Mouse (Mus musculus) midbrain, embryonic 16.5 days (tissue): ENCODE measurements at regions not wholly inside any gene's neighbourhood (a gene's known extent, or its start where the extent isn't known, plus 50 kb on each side); places are given as distances from the start of the nearest gene placed in this dataset.

Experiments used
- ATAC-seq: fragments of 200-750 bp; cut with Nextera tagmentation; 2 replicates; pipeline ENCODE4 v1.8.0; 2017; ENCODE audit warnings: moderate TSS enrichment
- H3K27ac ChIP-seq: fragments of 300-500 bp; sonication (generic); 2 replicates; pipeline ENCODE4 v1.5.1; 2014; ENCODE audit warnings: mild to moderate bottlenecking, low read length, mixed read lengths
- H3K27me3 ChIP-seq: fragments of 300-500 bp; sonication (generic); 2 replicates; pipeline ENCODE4 v1.6.1; 2014; ENCODE audit warnings: low read depth, low read length, mixed read lengths; ENCODE audit not compliant: control insufficient read depth, insufficient read depth
- H3K36me3 ChIP-seq: fragments of 300-500 bp; sonication (generic); 2 replicates; pipeline ENCODE4 v1.6.1; 2014; ENCODE audit warnings: mild to moderate bottlenecking, low read length, moderate library complexity, mixed read lengths; ENCODE audit not compliant: control insufficient read depth, insufficient read depth
- H3K4me1 ChIP-seq: fragments of 300-500 bp; sonication (generic); 2 replicates; pipeline ENCODE4 v1.6.1; 2014; ENCODE audit warnings: mild to moderate bottlenecking, low read length, mixed read lengths; ENCODE audit not compliant: control insufficient read depth, insufficient read depth
- H3K4me2 ChIP-seq: fragments of 300-500 bp; sonication (generic); 2 replicates; pipeline ENCODE4 v1.6.1; 2014; ENCODE audit warnings: mild to moderate bottlenecking, low read length, mixed read lengths
- H3K4me3 ChIP-seq: fragments of 300-500 bp; sonication (generic); 2 replicates; pipeline ENCODE4 v1.5.1; 2014; ENCODE audit warnings: low read depth, mild to moderate bottlenecking, low read length, moderate library complexity, mixed read lengths
- H3K9ac ChIP-seq: fragments of 300-500 bp; sonication (generic); 2 replicates; pipeline ENCODE4 v1.6.1; 2014; ENCODE audit warnings: low read depth, low read length, mixed read lengths
- H3K9me3 ChIP-seq: fragments of 300-500 bp; sonication (generic); replicated peaks from 2 replicates; pipeline ENCODE4 v1.6.1; 2014; ENCODE audit warnings: mild to moderate bottlenecking, low read length, mixed read lengths; ENCODE audit not compliant: control insufficient read depth, poor library complexity, severe bottlenecking
- WGBS: fragments of 180-500 bp; shearing (Covaris S2); extraction: QIAGEN DNeasy Blood & Tissue Kit; methylation state at CpG from one replicate; pipeline ENCODE4 v1.1.7; 2014; 5-methylcytosine and 5-hydroxymethylcytosine counted together

DNA sequence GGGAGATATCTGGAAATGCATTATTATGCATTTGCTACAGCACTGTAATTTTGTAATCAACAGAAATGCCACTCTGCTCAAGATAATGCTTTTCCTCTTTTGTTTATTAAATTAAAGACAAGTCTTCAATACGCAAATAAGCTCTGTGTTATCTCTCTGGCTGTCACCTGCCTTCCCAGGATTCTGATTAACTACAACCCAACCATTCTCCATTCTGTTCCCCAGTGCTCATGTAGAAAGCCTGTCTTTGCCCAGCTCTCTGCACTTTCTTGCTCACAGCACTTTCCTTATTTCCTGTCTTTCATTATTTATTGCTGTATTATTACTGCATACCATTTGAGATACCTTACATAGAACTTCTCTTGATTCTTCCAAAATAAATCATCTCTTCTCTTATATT, 525.6 kb downstream of the Cd109 start:
- Histone ChIP-seq H3K9ac (no peak overlapping the region), H3K4me3 (no peak overlapping the region), H3K27me3 (no peaks in the 10 kb centered on the region), H3K27ac (no peak overlapping the region), H3K36me3 (no peaks in the 10 kb centered on the region), H3K9me3 (no peaks in the 10 kb centered on the region), H3K4me2 (no peak overlapping the region), H3K4me1 (no peaks in the 10 kb centered on the region)
- no peak for ATAC-seq
- 76% methylated on average over 1 of the region's 1 CpGs for WGBS

DNA sequence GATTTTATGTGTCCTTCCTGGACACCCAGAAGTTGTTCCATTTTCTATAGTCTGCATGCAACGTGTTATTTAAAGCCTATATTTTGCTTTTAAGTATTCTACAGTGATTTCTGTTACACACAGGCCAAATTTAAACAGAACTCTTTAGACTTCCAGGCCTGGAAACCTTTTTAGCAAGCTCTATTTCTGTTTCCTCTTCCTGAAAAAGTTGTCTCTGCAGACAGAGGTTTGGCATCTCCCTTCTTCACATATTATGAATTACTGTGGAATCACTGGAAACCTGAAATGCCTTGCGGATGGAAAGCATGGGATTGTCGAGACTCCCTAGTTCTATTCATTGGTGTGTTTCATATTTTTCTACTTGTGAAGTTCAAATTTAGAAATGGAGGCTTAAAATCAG, 530.7 kb downstream of the Cd109 start:
- Histone ChIP-seq H3K27me3 (no peaks in the 10 kb centered on the region), H3K4me3 (no peak overlapping the region), H3K4me1 (no peaks in the 10 kb centered on the region), H3K9me3 (no peaks in the 10 kb centered on the region), H3K4me2 (no peak overlapping the region), H3K36me3 (no peaks in the 10 kb centered on the region), H3K27ac (no peak overlapping the region), H3K9ac (no peak overlapping the region)
- ATAC-seq: no peak
- 79% methylated on average over 3 of the region's 3 CpGs for WGBS

DNA sequence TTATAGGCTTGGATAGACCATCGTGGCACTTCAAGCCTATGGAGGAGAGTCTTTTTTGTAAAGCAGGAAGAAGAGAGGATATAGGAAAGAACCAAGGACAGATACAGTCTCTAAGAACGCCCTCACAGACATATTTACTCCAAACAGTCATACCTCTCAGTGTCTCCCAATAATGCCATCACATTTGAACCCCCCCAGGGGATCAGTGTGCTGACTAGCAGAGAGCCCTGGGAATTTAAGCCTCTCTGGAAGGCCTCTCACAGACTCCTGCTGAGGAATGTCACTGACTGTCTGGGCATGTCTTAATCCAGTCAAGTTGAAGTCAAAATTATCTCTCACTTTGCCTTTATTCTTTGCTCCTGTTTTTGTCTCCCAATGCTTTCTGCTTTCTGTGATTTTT, 550.2 kb downstream of the Cd109 start:
- H3K4me2 ChIP-seq: no peak overlapping the region
- no peak for ATAC-seq
- H3K9ac ChIP-seq: no peak overlapping the region
- H3K27ac ChIP-seq: no peak overlapping the region
- WGBS: 58% methylated on average over 2 of the region's 2 CpGs
- H3K4me3 ChIP-seq: no peak overlapping the region
- no peaks in the 10 kb centered on the region for H3K36me3 ChIP-seq
- H3K9me3 ChIP-seq: no peaks in the 10 kb centered on the region
- no peaks in the 10 kb centered on the region for H3K4me1 ChIP-seq
- H3K27me3 ChIP-seq: no peaks in the 10 kb centered on the region

DNA sequence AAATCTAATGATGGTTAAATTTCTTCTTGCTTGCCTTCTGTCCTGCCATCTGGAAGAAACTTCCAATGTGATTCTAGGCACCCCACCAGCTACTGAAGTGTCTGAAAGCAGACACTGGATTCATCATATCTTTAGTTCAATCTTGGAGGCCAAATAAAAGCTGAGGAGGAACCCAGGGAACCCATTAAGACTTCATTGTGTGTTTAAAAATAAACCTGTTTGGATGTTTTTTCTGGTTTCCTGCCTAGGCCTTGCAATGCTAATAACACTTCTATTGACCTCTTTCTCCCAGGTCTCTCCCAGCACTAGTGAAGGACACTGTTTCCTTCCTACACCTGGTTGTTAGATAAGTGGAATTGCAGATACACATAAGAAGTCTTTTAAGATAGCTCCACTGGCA, 545.6 kb downstream of the Col12a1 start:
- Histone ChIP-seq H3K4me2 (no peak overlapping the region), H3K36me3 (no peaks in the 10 kb centered on the region), H3K4me3 (no peak overlapping the region), H3K27me3 (no peaks in the 10 kb centered on the region), H3K4me1 (no peaks in the 10 kb centered on the region), H3K9me3 (no peaks in the 10 kb centered on the region), H3K27ac (no peak overlapping the region), H3K9ac (no peak overlapping the region)
- no peak for ATAC-seq

DNA sequence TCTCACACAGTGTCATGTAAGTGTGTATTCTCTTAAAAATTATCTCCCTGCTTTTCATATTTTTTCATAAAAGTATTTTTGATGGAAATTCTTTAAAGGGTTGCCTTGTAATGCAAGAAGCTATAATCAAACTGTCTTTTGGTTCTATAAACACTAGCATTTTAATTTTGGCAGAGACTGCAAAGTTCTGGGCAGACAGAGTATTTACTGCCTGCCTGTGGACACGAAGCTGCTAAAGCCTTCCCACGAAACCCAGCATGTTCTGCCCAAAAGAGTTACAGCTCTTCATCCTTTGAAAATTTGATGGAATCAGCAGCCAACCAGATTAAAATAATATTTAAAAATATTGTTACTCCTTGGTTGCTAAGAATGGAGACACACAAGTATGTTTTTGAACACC, 538.7 kb downstream of the Col12a1 start:
- Histone ChIP-seq H3K4me1 (no peaks in the 10 kb centered on the region), H3K4me3 (no peak overlapping the region), H3K27ac (no peak overlapping the region), H3K36me3 (no peaks in the 10 kb centered on the region), H3K9me3 (no peaks in the 10 kb centered on the region), H3K27me3 (no peaks in the 10 kb centered on the region), H3K4me2 (no peak overlapping the region), H3K9ac (no peak overlapping the region)
- WGBS: 88% methylated on average over 2 of the region's 2 CpGs
- no peak for ATAC-seq

DNA sequence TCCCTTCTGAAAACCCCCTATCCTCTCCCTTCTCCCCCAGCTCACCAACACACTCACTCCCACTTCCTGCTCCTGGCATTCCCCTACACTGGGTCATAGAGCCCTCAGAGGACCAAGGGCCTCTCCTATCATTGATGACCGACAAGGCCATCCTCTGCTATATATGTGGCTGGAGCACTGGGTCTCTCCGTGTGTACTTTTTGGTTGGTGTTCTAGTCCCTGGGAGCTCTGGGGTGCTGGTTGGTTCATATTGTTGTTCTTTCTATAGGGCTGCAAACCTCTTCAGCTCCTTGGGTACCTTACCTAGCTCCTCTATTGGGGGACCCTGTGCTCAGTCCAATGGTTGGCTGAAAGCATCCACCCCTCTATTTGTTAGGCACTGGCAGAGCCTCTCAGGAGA, 523.2 kb downstream of the Col12a1 start:
- Histone ChIP-seq H3K27me3 (no peaks in the 10 kb centered on the region), H3K4me3 (no peak overlapping the region), H3K9ac (no peak overlapping the region), H3K4me1 (no peaks in the 10 kb centered on the region), H3K27ac (no peak overlapping the region), H3K36me3 (no peaks in the 10 kb centered on the region), H3K9me3 (no peaks in the 10 kb centered on the region), H3K4me2 (no peak overlapping the region)
- 100% methylated on average over 2 of the region's 2 CpGs for WGBS
- ATAC-seq: no peak

DNA sequence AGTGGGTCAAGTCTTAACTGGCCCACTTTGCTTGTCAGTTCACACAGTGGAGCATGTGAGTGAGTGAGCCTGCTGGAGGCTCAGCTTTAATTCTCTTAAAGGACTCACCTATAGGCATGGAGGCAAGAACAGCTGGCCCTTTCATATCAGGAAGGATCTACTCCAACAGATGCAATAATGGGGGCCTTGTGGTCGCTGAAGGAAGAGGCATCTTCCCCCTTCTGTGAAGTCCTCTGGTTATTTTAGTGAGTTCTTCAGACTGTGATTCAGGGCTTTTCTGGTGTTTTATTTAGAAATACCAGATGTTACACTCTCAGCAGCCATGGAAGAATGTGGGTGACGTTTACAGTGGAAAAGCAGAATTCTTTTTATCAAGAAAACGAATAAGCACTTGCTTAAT, 516.9 kb downstream of the Col12a1 start:
- ATAC-seq: no peak
- H3K9me3 ChIP-seq: no peaks in the 10 kb centered on the region
- H3K4me3 ChIP-seq: no peak overlapping the region
- no peak overlapping the region for H3K27ac ChIP-seq
- H3K27me3 ChIP-seq: no peaks in the 10 kb centered on the region
- no peak overlapping the region for H3K9ac ChIP-seq
- no peak overlapping the region for H3K4me2 ChIP-seq
- no peaks in the 10 kb centered on the region for H3K4me1 ChIP-seq
- no peaks in the 10 kb centered on the region for H3K36me3 ChIP-seq
- WGBS: 79% methylated on average over 3 of the region's 3 CpGs

DNA sequence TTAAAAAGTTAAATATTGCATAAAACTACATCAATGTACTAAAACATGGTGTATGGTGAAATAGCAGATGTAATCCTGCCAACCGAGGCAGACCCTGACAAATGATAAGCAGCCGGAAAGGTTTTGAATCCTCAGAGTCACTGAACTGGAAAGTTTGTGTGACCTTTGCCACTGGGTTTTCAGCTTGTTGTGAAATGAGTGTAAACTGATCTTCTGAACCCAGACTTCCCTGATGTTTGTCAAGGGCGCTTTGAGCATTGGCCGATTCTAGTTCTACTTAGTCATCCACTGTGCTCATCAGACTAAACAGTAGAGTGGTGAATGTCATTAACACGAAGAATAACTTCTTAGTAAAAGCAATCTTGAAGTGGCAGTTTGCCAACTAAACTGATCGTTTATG, 505.3 kb downstream of the Col12a1 start:
- no peak for ATAC-seq

DNA sequence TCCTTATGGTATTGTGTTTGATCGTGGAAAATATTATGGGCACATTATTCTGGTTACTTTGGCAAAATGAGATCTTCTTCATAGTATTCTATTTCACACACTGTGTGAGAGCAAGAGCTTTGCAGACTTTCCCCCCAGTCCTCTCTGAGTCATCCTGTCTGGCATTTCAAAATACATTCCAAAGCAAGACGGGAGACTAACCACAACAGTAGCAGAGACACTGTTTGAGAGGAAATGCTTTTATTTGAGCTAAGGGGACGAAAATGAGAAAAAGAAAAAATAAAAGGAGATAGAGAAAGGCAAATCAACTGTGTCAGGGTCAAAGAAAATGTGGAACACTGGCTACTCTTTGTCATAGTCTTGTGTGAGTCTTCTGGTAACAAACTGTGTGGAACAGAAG, 502.6 kb downstream of the Col12a1 start:
- ATAC-seq: no peak
- 58% methylated on average over 3 of the region's 3 CpGs for WGBS

More for the DNA sequence above, 505.3 kb downstream of the Col12a1 start:
- no peak overlapping the region for H3K27ac ChIP-seq
- WGBS: 54% methylated on average over 6 of the region's 6 CpGs
- H3K9ac ChIP-seq: no peak overlapping the region
- no peaks in the 10 kb centered on the region for H3K27me3 ChIP-seq
- no peak overlapping the region for H3K4me3 ChIP-seq
- no peaks in the 10 kb centered on the region for H3K9me3 ChIP-seq
- H3K36me3 ChIP-seq: no peaks in the 10 kb centered on the region
- no peak overlapping the region for H3K4me2 ChIP-seq
- no peaks in the 10 kb centered on the region for H3K4me1 ChIP-seq

DNA sequence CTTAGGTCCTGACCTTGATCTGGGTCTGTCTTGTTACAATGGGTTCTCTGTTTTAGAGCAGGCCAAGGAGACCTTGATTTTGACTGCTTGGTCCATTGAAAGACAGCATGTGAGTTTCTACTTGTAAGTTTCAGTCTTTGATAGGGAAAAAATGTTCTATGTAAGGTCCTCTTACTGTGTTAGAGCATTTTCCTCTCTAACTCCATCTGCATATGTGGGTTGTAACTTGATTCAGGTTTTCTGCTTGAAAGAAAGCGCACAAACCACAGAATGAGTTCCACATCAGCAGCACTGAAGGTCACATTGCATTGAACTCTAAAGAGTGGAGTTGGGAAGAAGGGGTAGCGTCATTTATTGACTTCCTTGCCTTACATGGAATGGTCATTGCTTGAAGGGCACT, 502.2 kb downstream of the Col12a1 start:
- Histone ChIP-seq H3K9me3 (no peaks in the 10 kb centered on the region), H3K4me1 (no peaks in the 10 kb centered on the region), H3K4me2 (no peak overlapping the region), H3K4me3 (no peak overlapping the region), H3K27me3 (no peaks in the 10 kb centered on the region), H3K27ac (no peak overlapping the region), H3K9ac (no peak overlapping the region), H3K36me3 (no peaks in the 10 kb centered on the region)
- ATAC-seq: no peak
- WGBS: 87% methylated on average over 2 of the region's 2 CpGs

More for the DNA sequence above, 502.6 kb downstream of the Col12a1 start:
- no peaks in the 10 kb centered on the region for H3K27me3 ChIP-seq
- H3K9ac ChIP-seq: no peak overlapping the region
- no peaks in the 10 kb centered on the region for H3K9me3 ChIP-seq
- no peak overlapping the region for H3K4me3 ChIP-seq
- H3K27ac ChIP-seq: no peak overlapping the region
- H3K4me2 ChIP-seq: no peak overlapping the region
- H3K36me3 ChIP-seq: no peaks in the 10 kb centered on the region
- H3K4me1 ChIP-seq: no peaks in the 10 kb centered on the region
